Mouse (Mus musculus) intestine, postnatal 0 days (tissue): Measurements from ENCODE around the gene Dnmt3a. TPM values are rescaled to one million over a fixed set of nuclear protein-coding genes. Genes with fewer than 3 reads are reported as not detected.

Source experiments
- ATAC-seq: fragments of 200-750 bp; cut with Nextera tagmentation; 2 replicates; pipeline ENCODE4 v1.8.0; 2017; ENCODE audit warnings: mild to moderate bottlenecking, moderate TSS enrichment, moderate library complexity
- H3K27ac ChIP-seq: fragments of 300-500 bp; sonication (generic); 2 replicates; pipeline ENCODE4 v1.5.1; 2014; ENCODE audit warnings: mild to moderate bottlenecking, low read depth, low read length, moderate library complexity
- H3K27me3 ChIP-seq: fragments of 300-500 bp; sonication (generic); replicated peaks from 2 replicates; pipeline ENCODE4 v1.6.1; 2014; ENCODE audit warnings: low read length, mixed read lengths; ENCODE audit not compliant: control insufficient read depth, insufficient read depth
- H3K36me3 ChIP-seq: fragments of 300-500 bp; sonication (generic); 2 replicates; pipeline ENCODE4 v1.6.1; 2014; ENCODE audit warnings: mild to moderate bottlenecking, moderate library complexity; ENCODE audit not compliant: control insufficient read depth, insufficient read depth
- H3K4me1 ChIP-seq: fragments of 300-500 bp; sonication (generic); replicated peaks from 2 replicates; pipeline ENCODE4 v1.6.1; 2014; ENCODE audit warnings: antibody characterized with exemption, low read length, mixed read lengths; ENCODE audit not compliant: control insufficient read depth, insufficient read depth
- H3K4me2 ChIP-seq: fragments of 300-500 bp; sonication (generic); replicated peaks from 2 replicates; pipeline ENCODE4 v1.6.1; 2014; ENCODE audit warnings: low read depth, mild to moderate bottlenecking, moderate library complexity
- H3K4me3 ChIP-seq: fragments of 300-500 bp; sonication (generic); 2 replicates; pipeline ENCODE4 v1.5.1; 2014; ENCODE audit warnings: low read depth, low read length
- H3K9ac ChIP-seq: fragments of 300-500 bp; sonication (generic); 2 replicates; pipeline ENCODE4 v1.6.1; 2014; ENCODE audit warnings: mild to moderate bottlenecking, low read depth, low read length
- H3K9me3 ChIP-seq: fragments of 300-500 bp; sonication (generic); 2 replicates; pipeline ENCODE4 v1.6.1; 2016; ENCODE audit warnings: mixed run types; ENCODE audit not compliant: control insufficient read depth
- CTCF ChIP-seq: sonication (generic); IDR thresholded peaks from 2 replicates; pipeline ENCODE4 v1.5.1; 2016; ENCODE audit warnings: low read depth, mild to moderate bottlenecking, control low read depth, antibody characterized with exemption, moderate library complexity
- WGBS: fragments of 180-500 bp; shearing (Covaris S2); extraction: QIAGEN DNeasy Blood & Tissue Kit; methylation state at CpG from one replicate; pipeline ENCODE4 v1.1.7; 2014; 5-methylcytosine and 5-hydroxymethylcytosine counted together
- polyA plus RNA-seq: library from polyadenylated mRNA; unstranded; fragments of >200 nt; fragmentation: Nextera tagmentation; extraction: Ambion mirVana; gene quantifications from 2 replicates; pipeline ENCODE4 v1.2.1, GENCODE M21; 2015

The Dnmt3a gene
- polyA plus RNA-seq, 1 experiment from 2014 or later = 33.9 TPM

DNA sequence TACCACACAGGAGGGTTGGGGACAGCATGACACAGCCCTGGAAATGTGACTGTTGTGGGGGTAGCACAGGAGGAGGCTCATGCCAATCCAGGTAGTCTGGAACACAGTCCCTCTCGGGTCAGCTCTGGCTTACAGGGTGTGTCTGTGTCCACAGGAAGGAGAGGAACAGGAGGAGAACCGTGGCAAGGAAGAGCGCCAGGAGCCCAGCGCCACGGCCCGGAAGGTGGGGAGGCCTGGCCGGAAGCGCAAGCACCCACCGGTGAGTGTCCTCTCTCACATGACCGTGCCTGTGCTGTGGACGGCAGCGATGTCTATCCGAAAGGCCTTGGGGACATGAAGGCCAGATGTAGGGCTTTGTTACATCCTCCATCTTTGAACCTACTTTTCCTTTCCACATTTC, 43.7 kb downstream of the Dnmt3a start:
- Histone ChIP-seq H3K27ac (no peak overlapping the region), H3K9ac (no peak overlapping the region), H3K4me3 (no peak overlapping the region), H3K9me3 (no peaks in the 10 kb centered on the region), H3K4me2 (no peak overlapping the region), H3K4me1 (no peaks in the 10 kb centered on the region), H3K36me3 (peaks cover 46% of the 10 kb centered on the region), H3K27me3 (no peaks in the 10 kb centered on the region)
- TF ChIP-seq CTCF = no peak
- no peak for ATAC-seq
- WGBS = 92% methylated on average over 13 of the region's 13 CpGs

DNA sequence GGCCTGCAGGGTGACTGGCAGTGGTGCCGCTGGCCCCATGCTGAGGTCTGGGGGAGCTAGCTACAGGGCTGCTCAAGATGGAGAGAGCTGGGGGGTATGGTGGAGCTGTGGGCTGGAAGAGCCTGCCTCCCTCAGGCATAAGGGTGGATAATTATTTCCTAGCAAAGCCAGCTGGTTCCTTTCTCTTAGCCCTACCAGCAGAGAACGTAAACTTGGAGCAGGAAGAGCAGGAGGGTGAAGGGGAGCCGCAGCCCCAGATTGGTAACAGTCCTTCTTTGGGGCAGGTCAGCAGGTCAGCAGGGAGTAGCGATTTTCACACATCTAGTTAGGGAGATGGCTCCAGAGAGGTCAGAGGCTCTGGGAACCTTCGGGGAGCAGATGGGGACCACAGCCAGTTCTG, 44.4 kb downstream of the Dnmt3a start:
- 57% methylated on average over 5 of the region's 5 CpGs for WGBS
- Histone ChIP-seq H3K4me2 (no peak overlapping the region), H3K27me3 (no peaks in the 10 kb centered on the region), H3K9ac (no peak overlapping the region), H3K36me3 (peaks cover 40% of the 10 kb centered on the region), H3K27ac (no peak overlapping the region), H3K9me3 (no peaks in the 10 kb centered on the region), H3K4me1 (no peaks in the 10 kb centered on the region), H3K4me3 (no peak overlapping the region)
- TF ChIP-seq CTCF = 0 out of 2 replicates have a peak, but pooled peaks have one; percentile 14
- no peak for ATAC-seq

DNA sequence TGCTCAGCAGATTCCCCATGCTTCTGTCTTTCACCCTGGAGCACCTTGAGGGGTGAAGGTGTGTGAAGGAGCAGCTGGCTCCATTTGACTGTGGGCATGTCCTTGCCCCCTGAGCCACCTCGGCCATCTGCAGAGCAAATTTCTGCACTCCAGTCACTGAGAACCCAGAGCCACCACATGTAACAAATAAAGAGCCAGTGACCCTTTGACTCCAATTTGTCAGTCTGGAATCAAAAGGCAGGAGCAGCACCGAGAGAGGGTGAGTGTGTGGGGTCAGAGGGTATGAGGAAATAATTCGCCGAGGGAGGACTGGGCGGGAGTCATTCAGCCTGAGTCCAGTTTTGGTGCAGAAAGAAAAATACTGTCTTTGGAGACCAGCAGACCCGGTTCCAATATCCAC, 44.9 kb downstream of the Dnmt3a start:
- no peak for TF ChIP-seq CTCF
- no peaks in the 10 kb centered on the region for H3K9me3 ChIP-seq
- H3K4me1 ChIP-seq = no peaks in the 10 kb centered on the region
- no peak for ATAC-seq
- H3K27ac ChIP-seq = no peak overlapping the region
- H3K36me3 ChIP-seq = peaks cover 37% of the 10 kb centered on the region
- no peak overlapping the region for H3K9ac ChIP-seq
- WGBS = 56% methylated on average over 6 of the region's 6 CpGs
- H3K4me2 ChIP-seq = no peak overlapping the region
- no peak overlapping the region for H3K4me3 ChIP-seq
- H3K27me3 ChIP-seq = no peaks in the 10 kb centered on the region

DNA sequence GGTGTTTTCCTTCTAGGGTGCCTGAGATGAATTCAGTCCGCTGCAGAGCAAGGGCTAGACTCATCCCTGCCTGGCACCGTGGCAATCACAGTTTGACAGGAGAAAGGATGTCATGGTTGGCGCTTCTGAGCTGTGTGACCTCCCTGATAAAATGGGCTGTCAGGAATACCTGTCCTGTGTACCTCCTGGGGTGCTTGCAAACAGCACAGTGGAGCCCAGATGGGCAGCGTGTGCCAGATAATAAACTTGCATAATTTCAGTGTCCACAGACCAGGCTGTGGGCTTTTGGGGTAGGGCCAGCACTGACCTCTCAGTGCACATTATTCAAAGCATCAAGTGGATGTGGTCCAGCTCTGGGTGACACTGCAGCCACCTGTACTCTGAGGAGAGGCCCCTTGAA, 45.4 kb downstream of the Dnmt3a start:
- Histone ChIP-seq H3K36me3 (peaks cover 38% of the 10 kb centered on the region), H3K9me3 (no peaks in the 10 kb centered on the region), H3K4me1 (no peaks in the 10 kb centered on the region), H3K27ac (no peak overlapping the region), H3K27me3 (no peaks in the 10 kb centered on the region), H3K4me2 (no peak overlapping the region), H3K4me3 (no peak overlapping the region), H3K9ac (no peak overlapping the region)
- no peak for TF ChIP-seq CTCF
- ATAC-seq = no peak
- WGBS = 85% methylated on average over 4 of the region's 4 CpGs

DNA sequence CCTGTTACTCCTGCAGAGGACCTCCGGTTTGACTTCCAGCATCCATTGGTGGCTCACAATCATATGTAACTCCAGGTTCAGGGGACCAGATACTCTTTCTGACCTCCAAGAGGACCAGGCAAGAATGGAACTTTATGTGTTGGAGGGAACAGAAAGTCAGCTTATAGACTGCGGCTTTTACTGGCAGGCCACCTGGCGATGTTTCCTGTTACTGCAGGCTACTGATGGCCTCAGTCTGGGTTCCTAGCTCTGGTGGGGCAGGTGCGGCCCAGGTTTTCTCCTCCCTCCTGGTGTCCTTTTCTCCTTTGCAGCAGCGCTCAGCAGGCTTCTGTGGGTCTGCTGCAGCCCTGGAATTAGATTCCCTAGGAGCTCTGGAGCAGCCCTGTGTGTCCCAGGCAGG, 46.7 kb downstream of the Dnmt3a start:
- Histone ChIP-seq H3K4me1 (no peaks in the 10 kb centered on the region), H3K36me3 (peaks cover 40% of the 10 kb centered on the region), H3K4me3 (no peak overlapping the region), H3K9me3 (no peaks in the 10 kb centered on the region), H3K27ac (no peak overlapping the region), H3K27me3 (no peaks in the 10 kb centered on the region), H3K4me2 (no peak overlapping the region), H3K9ac (no peak overlapping the region)
- no peak for ATAC-seq
- peak; percentile 59 for TF ChIP-seq CTCF
- 57% methylated on average over 5 of the region's 5 CpGs for WGBS

DNA sequence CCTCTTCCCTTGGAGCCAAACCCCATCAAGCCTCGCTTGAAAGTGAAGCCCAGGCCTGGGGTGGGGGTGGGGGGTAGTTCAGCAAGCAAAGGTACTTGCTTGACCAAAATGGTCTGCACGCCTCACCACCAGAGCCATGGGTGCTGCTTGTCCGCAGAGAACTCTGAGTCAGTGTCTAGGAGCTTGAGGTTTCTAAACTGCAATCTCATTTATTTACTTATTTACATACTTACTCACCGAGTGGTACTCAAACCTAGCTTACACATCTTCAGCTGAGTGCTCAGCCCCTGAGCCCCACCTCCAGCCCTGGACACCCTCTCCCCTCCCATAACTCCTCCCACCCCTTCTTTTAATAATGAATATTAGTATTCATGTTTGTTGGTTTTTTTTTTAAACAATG, 48.6 kb downstream of the Dnmt3a start:
- ATAC-seq = no peak
- Histone ChIP-seq H3K4me3 (no peak overlapping the region), H3K27me3 (no peaks in the 10 kb centered on the region), H3K9ac (no peak overlapping the region), H3K9me3 (no peaks in the 10 kb centered on the region), H3K4me1 (no peaks in the 10 kb centered on the region), H3K27ac (no peak overlapping the region), H3K4me2 (no peak overlapping the region), H3K36me3 (peaks cover 47% of the 10 kb centered on the region)
- TF ChIP-seq CTCF = no peak
- 60% methylated on average over 4 of the region's 4 CpGs for WGBS
